Mouse (Mus musculus): ENCODE measurements around the gene Gpatch4. TPM values are rescaled to one million over a fixed set of nuclear protein-coding genes. Genes with fewer than 3 reads are reported as not detected.

Gene Gpatch4
- polyA plus RNA-seq, 1 experiment from 2014 or later = 36.5 TPM

- WGBS = 91% methylated on average over 2 of the region's 2 CpGs
- no peak for ATAC-seq (ENCODE audit: low read depth)
Observed at GRCm38 (mm10) chr3:88084001-88084400, 41.1 kb downstream of the Gpatch4 start.

DNA sequence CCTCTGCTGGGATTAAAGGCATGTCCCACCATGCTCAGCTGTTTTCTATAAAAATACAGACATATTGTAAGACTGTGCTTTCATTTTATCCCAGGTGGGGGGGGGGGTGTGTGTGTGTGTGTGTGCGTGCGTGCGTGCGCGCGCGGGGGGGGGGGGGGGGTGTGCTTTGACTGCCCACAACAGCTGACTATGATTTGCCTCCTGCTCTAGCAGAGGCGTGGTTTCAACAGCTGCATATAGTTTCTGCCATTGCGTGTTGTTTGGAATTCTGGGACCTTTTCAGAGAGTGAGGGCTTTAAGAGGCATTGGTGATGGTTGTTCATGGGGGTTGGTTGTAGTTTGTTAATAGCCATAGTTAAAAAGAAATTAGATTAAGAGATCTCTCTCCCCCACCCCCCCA, 42.6 kb downstream of the Gpatch4 start:
- H3K27me3 ChIP-seq (ENCODE audit: control insufficient read depth, insufficient read depth, low read length) = no peaks in the 10 kb centered on the region
- H3K27ac ChIP-seq (ENCODE audit: low read depth, low read length) = no peak overlapping the region
- ATAC-seq (ENCODE audit: low read depth) = no peak
- H3K9ac ChIP-seq (replicated peaks; ENCODE audit: low read depth, low read length) = no peak overlapping the region
- H3K4me3 ChIP-seq (ENCODE audit: low read depth, low read length) = no peak overlapping the region
- H3K4me2 ChIP-seq (ENCODE audit: low read depth, low read length) = no peak overlapping the region
- no peaks in the 10 kb centered on the region for H3K9me3 ChIP-seq (ENCODE audit: control insufficient read depth, low read length)
- H3K4me1 ChIP-seq (ENCODE audit: control insufficient read depth, insufficient read depth, low read length) = 0 out of 2 replicates have a peak, but pooled peaks cover 5% of the 10 kb centered on the region
- 94% methylated on average over 7 of the region's 9 CpGs for WGBS
- no peaks in the 10 kb centered on the region for H3K36me3 ChIP-seq (ENCODE audit: control insufficient read depth, insufficient read depth, low read length)

More at GRCm38 (mm10) chr3:88084001-88084400, 41.1 kb downstream of the Gpatch4 start:
- Histone ChIP-seq H3K9ac (replicated peaks; ENCODE audit: low read depth, low read length) (no peak overlapping the region), H3K9me3 (ENCODE audit: control insufficient read depth, low read length) (no peaks in the 10 kb centered on the region), H3K4me2 (ENCODE audit: low read depth, low read length) (no peak overlapping the region), H3K27ac (ENCODE audit: low read depth, low read length) (no peak overlapping the region), H3K4me1 (ENCODE audit: control insufficient read depth, insufficient read depth, low read length) (0 out of 2 replicates have a peak, but pooled peaks cover 5% of the 10 kb centered on the region), H3K27me3 (ENCODE audit: control insufficient read depth, insufficient read depth, low read length) (no peaks in the 10 kb centered on the region), H3K4me3 (ENCODE audit: low read depth, low read length) (no peak overlapping the region), H3K36me3 (ENCODE audit: control insufficient read depth, insufficient read depth, low read length) (no peaks in the 10 kb centered on the region)

GRCm38 (mm10) chr3:88087688-88088087, 44.8 kb downstream of the Gpatch4 start:
- H3K9ac ChIP-seq (replicated peaks; ENCODE audit: low read depth, low read length) = no peak overlapping the region
- H3K27ac ChIP-seq (ENCODE audit: low read depth, low read length) = no peak overlapping the region
- no peaks in the 10 kb centered on the region for H3K36me3 ChIP-seq (ENCODE audit: control insufficient read depth, insufficient read depth, low read length)
- no peak for ATAC-seq (ENCODE audit: low read depth)
- WGBS = 75% methylated on average over 1 of the region's 1 CpGs
- H3K4me1 ChIP-seq (ENCODE audit: control insufficient read depth, insufficient read depth, low read length) = no peaks in the 10 kb centered on the region
- H3K27me3 ChIP-seq (ENCODE audit: control insufficient read depth, insufficient read depth, low read length) = no peaks in the 10 kb centered on the region
- H3K4me3 ChIP-seq (ENCODE audit: low read depth, low read length) = no peak overlapping the region
- H3K9me3 ChIP-seq (ENCODE audit: control insufficient read depth, low read length) = no peaks in the 10 kb centered on the region
- no peak overlapping the region for H3K4me2 ChIP-seq (ENCODE audit: low read depth, low read length)

DNA sequence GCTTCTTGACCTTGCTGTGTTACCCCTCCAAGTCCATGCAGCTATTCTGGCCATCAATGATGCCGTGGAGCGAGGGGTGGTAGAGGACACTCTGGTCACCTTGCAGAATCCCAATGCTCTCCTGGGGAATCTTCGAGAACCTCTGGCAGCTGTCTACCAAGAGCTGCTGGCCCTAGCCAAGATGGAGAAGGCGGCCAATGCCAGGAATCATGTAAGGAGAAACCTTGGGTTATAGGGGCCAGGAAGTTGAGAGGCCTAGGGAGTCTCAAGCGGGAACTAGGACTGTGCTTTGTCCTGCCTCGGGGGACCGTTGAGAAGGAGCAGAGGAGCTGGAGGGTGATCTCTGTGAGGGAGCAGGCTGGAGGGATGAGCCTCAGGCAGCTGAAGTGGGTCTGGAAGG, 47.2 kb downstream of the Gpatch4 start:
- no peak for ATAC-seq (ENCODE audit: low read depth)
- no peaks in the 10 kb centered on the region for H3K4me1 ChIP-seq (ENCODE audit: control insufficient read depth, insufficient read depth, low read length)
- no peak overlapping the region for H3K4me3 ChIP-seq (ENCODE audit: low read depth, low read length)
- no peak overlapping the region for H3K9ac ChIP-seq (replicated peaks; ENCODE audit: low read depth, low read length)
- WGBS = 93% methylated on average over 7 of the region's 7 CpGs
- no peaks in the 10 kb centered on the region for H3K36me3 ChIP-seq (ENCODE audit: control insufficient read depth, insufficient read depth, low read length)
- no peak overlapping the region for H3K27ac ChIP-seq (ENCODE audit: low read depth, low read length)
- no peaks in the 10 kb centered on the region for H3K27me3 ChIP-seq (ENCODE audit: control insufficient read depth, insufficient read depth, low read length)
- no peaks in the 10 kb centered on the region for H3K9me3 ChIP-seq (ENCODE audit: control insufficient read depth, low read length)
- no peak overlapping the region for H3K4me2 ChIP-seq (ENCODE audit: low read depth, low read length)

- H3K27me3 ChIP-seq (ENCODE audit: control insufficient read depth, insufficient read depth, low read length) = no peaks in the 10 kb centered on the region
- no peak overlapping the region for H3K27ac ChIP-seq (ENCODE audit: low read depth, low read length)
- WGBS = 96% methylated on average over 6 of the region's 6 CpGs
- H3K9me3 ChIP-seq (ENCODE audit: control insufficient read depth, low read length) = no peaks in the 10 kb centered on the region
- H3K4me2 ChIP-seq (ENCODE audit: low read depth, low read length) = no peak overlapping the region
- H3K9ac ChIP-seq (replicated peaks; ENCODE audit: low read depth, low read length) = no peak overlapping the region
- H3K4me1 ChIP-seq (ENCODE audit: control insufficient read depth, insufficient read depth, low read length) = no peaks in the 10 kb centered on the region
- ATAC-seq (ENCODE audit: low read depth) = no peak
- H3K36me3 ChIP-seq (ENCODE audit: control insufficient read depth, insufficient read depth, low read length) = no peaks in the 10 kb centered on the region
- no peak overlapping the region for H3K4me3 ChIP-seq (ENCODE audit: low read depth, low read length)
Observed at GRCm38 (mm10) chr3:88090616-88091015, 47.7 kb downstream of the Gpatch4 start.

- Histone ChIP-seq H3K4me2 (ENCODE audit: low read depth, low read length) (no peak overlapping the region), H3K4me1 (ENCODE audit: control insufficient read depth, insufficient read depth, low read length) (no peaks in the 10 kb centered on the region), H3K36me3 (ENCODE audit: control insufficient read depth, insufficient read depth, low read length) (no peaks in the 10 kb centered on the region), H3K9ac (replicated peaks; ENCODE audit: low read depth, low read length) (no peak overlapping the region), H3K4me3 (ENCODE audit: low read depth, low read length) (no peak overlapping the region), H3K9me3 (ENCODE audit: control insufficient read depth, low read length) (no peaks in the 10 kb centered on the region), H3K27me3 (ENCODE audit: control insufficient read depth, insufficient read depth, low read length) (no peaks in the 10 kb centered on the region), H3K27ac (ENCODE audit: low read depth, low read length) (no peak overlapping the region)
- no peak for ATAC-seq (ENCODE audit: low read depth)
- WGBS = 79% methylated on average over 5 of the region's 5 CpGs
Observed at GRCm38 (mm10) chr3:88094126-88094525, 51.2 kb downstream of the Gpatch4 start.

DNA sequence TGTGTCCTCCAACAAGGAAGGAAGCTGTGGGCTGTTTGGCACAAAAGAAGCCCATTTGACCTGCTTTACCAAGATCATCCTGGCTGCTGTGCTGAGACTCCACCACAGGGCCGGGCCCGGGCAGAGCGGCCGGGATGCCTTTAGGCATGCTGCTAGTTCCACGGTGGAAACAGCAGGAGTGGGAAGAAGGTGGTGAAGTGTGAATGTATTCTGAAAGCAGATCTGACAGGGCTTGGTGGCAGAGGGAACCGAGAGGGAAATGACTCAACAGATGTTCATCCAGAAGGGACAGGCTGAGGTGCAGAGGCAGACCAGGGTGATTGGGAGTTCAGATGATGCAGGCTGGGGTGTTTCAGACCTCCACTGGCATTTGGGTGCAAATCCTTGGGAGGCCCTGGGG, 54.8 kb downstream of the Gpatch4 start:
- no peak for ATAC-seq (ENCODE audit: low read depth)

GRCm38 (mm10) chr3:88100251-88100650, 57.3 kb downstream of the Gpatch4 start:
- no peak overlapping the region for H3K9ac ChIP-seq (replicated peaks; ENCODE audit: low read depth, low read length)
- H3K9me3 ChIP-seq (ENCODE audit: control insufficient read depth, low read length) = no peaks in the 10 kb centered on the region
- H3K27me3 ChIP-seq (ENCODE audit: control insufficient read depth, insufficient read depth, low read length) = no peaks in the 10 kb centered on the region
- H3K36me3 ChIP-seq (ENCODE audit: control insufficient read depth, insufficient read depth, low read length) = no peaks in the 10 kb centered on the region
- no peak overlapping the region for H3K27ac ChIP-seq (ENCODE audit: low read depth, low read length)
- no peak for ATAC-seq (ENCODE audit: low read depth)
- 66% methylated on average over 3 of the region's 3 CpGs for WGBS
- no peak overlapping the region for H3K4me3 ChIP-seq (ENCODE audit: low read depth, low read length)
- no peaks in the 10 kb centered on the region for H3K4me1 ChIP-seq (ENCODE audit: control insufficient read depth, insufficient read depth, low read length)
- no peak overlapping the region for H3K4me2 ChIP-seq (ENCODE audit: low read depth, low read length)

More for the DNA sequence above, 54.8 kb downstream of the Gpatch4 start:
- WGBS = 90% methylated on average over 6 of the region's 6 CpGs
- Histone ChIP-seq H3K9ac (replicated peaks; ENCODE audit: low read depth, low read length) (no peak overlapping the region), H3K4me3 (ENCODE audit: low read depth, low read length) (no peak overlapping the region), H3K9me3 (ENCODE audit: control insufficient read depth, low read length) (no peaks in the 10 kb centered on the region), H3K36me3 (ENCODE audit: control insufficient read depth, insufficient read depth, low read length) (no peaks in the 10 kb centered on the region), H3K4me1 (ENCODE audit: control insufficient read depth, insufficient read depth, low read length) (no peaks in the 10 kb centered on the region), H3K27ac (ENCODE audit: low read depth, low read length) (no peak overlapping the region), H3K4me2 (ENCODE audit: low read depth, low read length) (no peak overlapping the region), H3K27me3 (ENCODE audit: control insufficient read depth, insufficient read depth, low read length) (no peaks in the 10 kb centered on the region)

DNA sequence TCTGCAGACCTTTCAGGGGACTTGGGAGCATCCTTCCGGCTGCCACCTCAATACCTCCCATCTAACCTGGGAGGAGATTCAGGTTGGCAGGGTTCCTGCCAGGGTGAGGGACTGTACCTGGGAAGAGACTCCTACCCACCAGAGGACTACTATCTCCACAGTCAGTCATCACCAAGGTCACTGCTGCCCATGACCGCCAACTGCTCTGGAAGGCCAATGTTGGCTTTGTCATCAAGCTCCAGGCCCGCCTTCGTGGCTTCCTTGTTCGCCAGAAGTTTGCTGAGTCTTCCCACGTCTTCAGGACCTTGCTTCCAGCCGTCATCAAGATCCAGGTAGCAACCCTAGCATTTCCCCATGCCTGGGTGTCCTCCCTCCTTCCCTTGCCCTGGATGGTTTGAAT, 58.8 kb downstream of the Gpatch4 start:
- WGBS = 93% methylated on average over 7 of the region's 7 CpGs
- Histone ChIP-seq H3K27me3 (ENCODE audit: control insufficient read depth, insufficient read depth, low read length) (no peaks in the 10 kb centered on the region), H3K4me2 (ENCODE audit: low read depth, low read length) (no peak overlapping the region), H3K9me3 (ENCODE audit: control insufficient read depth, low read length) (no peaks in the 10 kb centered on the region), H3K4me3 (ENCODE audit: low read depth, low read length) (no peak overlapping the region), H3K4me1 (ENCODE audit: control insufficient read depth, insufficient read depth, low read length) (no peaks in the 10 kb centered on the region), H3K27ac (ENCODE audit: low read depth, low read length) (no peak overlapping the region), H3K36me3 (ENCODE audit: control insufficient read depth, insufficient read depth, low read length) (no peaks in the 10 kb centered on the region), H3K9ac (replicated peaks; ENCODE audit: low read depth, low read length) (no peak overlapping the region)
- ATAC-seq (ENCODE audit: low read depth) = no peak

DNA sequence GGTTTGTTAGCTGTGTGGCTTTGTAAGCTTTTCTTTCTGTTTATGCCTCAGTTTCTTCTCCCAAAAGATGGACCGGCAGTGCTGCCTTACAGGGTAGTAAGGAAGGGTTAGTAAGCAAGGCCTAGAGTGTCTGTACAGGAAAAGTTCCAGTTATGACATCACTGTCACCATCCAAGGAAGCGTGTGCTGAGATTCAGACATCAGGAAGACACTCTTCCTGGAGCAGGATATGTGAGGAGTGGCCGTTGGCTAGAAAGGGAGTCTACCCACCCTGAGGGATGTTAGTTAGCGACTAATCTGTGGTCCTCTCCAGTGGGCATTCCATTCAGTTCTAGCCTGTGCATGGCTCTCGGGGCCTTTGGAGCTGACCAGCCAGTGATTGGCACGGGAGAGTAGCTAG, 59.3 kb downstream of the Gpatch4 start:
- no peak overlapping the region for H3K4me2 ChIP-seq (ENCODE audit: low read depth, low read length)
- 92% methylated on average over 6 of the region's 6 CpGs for WGBS
- no peak for ATAC-seq (ENCODE audit: low read depth)
- no peaks in the 10 kb centered on the region for H3K36me3 ChIP-seq (ENCODE audit: control insufficient read depth, insufficient read depth, low read length)
- no peaks in the 10 kb centered on the region for H3K27me3 ChIP-seq (ENCODE audit: control insufficient read depth, insufficient read depth, low read length)
- H3K9ac ChIP-seq (replicated peaks; ENCODE audit: low read depth, low read length) = no peak overlapping the region
- H3K4me3 ChIP-seq (ENCODE audit: low read depth, low read length) = no peak overlapping the region
- no peak overlapping the region for H3K27ac ChIP-seq (ENCODE audit: low read depth, low read length)
- no peaks in the 10 kb centered on the region for H3K4me1 ChIP-seq (ENCODE audit: control insufficient read depth, insufficient read depth, low read length)
- H3K9me3 ChIP-seq (ENCODE audit: control insufficient read depth, low read length) = no peaks in the 10 kb centered on the region

All from neural tube, embryonic 14.5 days (tissue).